Mouse (Mus musculus) CH12.LX (cell line): ENCODE measurements around the gene Fen1. TPM values are rescaled to one million over a fixed set of nuclear protein-coding genes. Genes with fewer than 3 reads are reported as not detected.

Experiments used
- DNase-seq: peaks from one replicate; pipeline ENCODE4 v3.0.0-alpha.2; 2013; ENCODE audit errors: extremely low read depth
- H3K27ac ChIP-seq: 2 replicates; pipeline ENCODE4 v1.5.1; 2012; ENCODE audit warnings: low read depth, mild to moderate bottlenecking, control low read depth, moderate library complexity; ENCODE audit not compliant: insufficient read depth
- H3K27me3 ChIP-seq: replicated peaks from 2 replicates; pipeline ENCODE3; 2012; ENCODE audit warnings: inconsistent platforms
- H3K36me3 ChIP-seq, 2 experiments: replicated peaks in 1 of 2; 2 replicates each; pipeline versions ENCODE3 to v1.6.1; 2012; ENCODE audit warnings: inconsistent platforms in 1 of 2, low read length in 1 of 2, mild to moderate bottlenecking in 1 of 2, mixed read lengths in 1 of 2, moderate library complexity in 1 of 2; ENCODE audit not compliant: control insufficient read depth in 1 of 2, insufficient read depth in 1 of 2
- H3K4me1 ChIP-seq, 2 experiments: 2 replicates each; pipeline ENCODE4 v1.6.1; 2012; ENCODE audit warnings: inconsistent platforms in 1 of 2, moderate library complexity in 1 of 2; ENCODE audit not compliant: insufficient read depth in 2 of 2, control insufficient read depth in 1 of 2
- H3K4me2 ChIP-seq: 2 replicates; pipeline ENCODE4 v1.6.1; 2012; ENCODE audit warnings: low read depth, mild to moderate bottlenecking, control low read depth; ENCODE audit not compliant: poor library complexity, insufficient read depth, severe bottlenecking
- H3K4me3 ChIP-seq, 3 experiments: fragments of 150-350 bp in 1 of 3; sonication (generic) in 1 of 3; replicated peaks in 1 of 3; 2 replicates each; pipeline versions ENCODE3 to v1.5.1; 2011 to 2012; ENCODE audit warnings: low read depth in 2 of 3, low read length in 2 of 3, mild to moderate bottlenecking in 2 of 3, moderate library complexity in 2 of 3, control low read depth in 1 of 3, improper control_type of control experiment in 1 of 3, inconsistent platforms in 1 of 3, mixed read lengths in 1 of 3; ENCODE audit not compliant: poor library complexity in 1 of 3
- H3K79me2 ChIP-seq: replicated peaks from 2 replicates; pipeline ENCODE4 v1.6.1; 2012; ENCODE audit warnings: mild to moderate bottlenecking, moderate library complexity; ENCODE audit not compliant: control insufficient read depth, poor library complexity, insufficient read depth, severe bottlenecking; ENCODE audit errors: extremely low read depth
- H3K9ac ChIP-seq: 2 replicates; pipeline ENCODE4 v1.6.1; 2012; ENCODE audit warnings: low read depth, mild to moderate bottlenecking, control low read depth, moderate library complexity; ENCODE audit not compliant: insufficient read depth
- H3K9me3 ChIP-seq: replicated peaks from 2 replicates; pipeline ENCODE3; 2012; ENCODE audit warnings: low read length, inconsistent platforms, mixed read lengths
- CHD1 ChIP-seq: IDR thresholded peaks from 2 replicates; pipeline ENCODE4 v1.6.1; 2012; ENCODE audit warnings: low read depth, low read length, improper control_type of control experiment, inconsistent platforms
- CHD2 ChIP-seq: IDR thresholded peaks from 2 replicates; pipeline ENCODE4 v1.6.1; 2011; ENCODE audit warnings: low read length, improper control_type of control experiment
- CTCF ChIP-seq, 2 experiments: IDR thresholded peaks in 1 of 2; conservative IDR thresholded peaks in 1 of 2; 2 replicates each; pipeline ENCODE4 v1.5.1; 2011 to 2012; ENCODE audit warnings: low read depth in 2 of 2, low read length in 2 of 2, improper control_type of control experiment in 1 of 2, inconsistent platforms in 1 of 2, mild to moderate bottlenecking in 1 of 2, moderate library complexity in 1 of 2
- ELF1 ChIP-seq: IDR thresholded peaks from 2 replicates; pipeline ENCODE4 v1.6.1; 2014; ENCODE audit warnings: low read depth, mild to moderate bottlenecking, inconsistent platforms, low read length, improper control_type of control experiment
- EP300 ChIP-seq: IDR thresholded peaks from 2 replicates; pipeline ENCODE4 v1.6.1; 2011; ENCODE audit warnings: low read length, improper control_type of control experiment
- GABPA ChIP-seq: IDR thresholded peaks from 2 replicates; pipeline ENCODE4 v1.6.1; 2012; ENCODE audit warnings: low read depth, low read length, improper control_type of control experiment, inconsistent platforms; ENCODE audit not compliant: insufficient replicate concordance
- HCFC1 ChIP-seq: IDR thresholded peaks from 2 replicates; pipeline ENCODE4 v1.6.1; 2012; ENCODE audit warnings: low read depth, mild to moderate bottlenecking, inconsistent platforms, low read length, improper control_type of control experiment
- IRF4 ChIP-seq: IDR thresholded peaks from 2 replicates; pipeline ENCODE4 v1.6.1; 2014; ENCODE audit warnings: low read depth, mild to moderate bottlenecking, inconsistent platforms, low read length, improper control_type of control experiment
- JUN ChIP-seq: IDR thresholded peaks from 2 replicates; pipeline ENCODE4 v1.6.1; 2011; ENCODE audit warnings: low read depth, mild to moderate bottlenecking, low read length, improper control_type of control experiment, moderate library complexity; ENCODE audit not compliant: insufficient read depth
- JUND ChIP-seq: conservative IDR thresholded peaks from 2 replicates; pipeline ENCODE4 v1.6.1; 2011; ENCODE audit warnings: low read depth, low read length, improper control_type of control experiment
- KAT2A ChIP-seq: IDR thresholded peaks from 2 replicates; pipeline ENCODE4 v1.6.1; 2012; ENCODE audit warnings: low read length, improper control_type of control experiment, inconsistent platforms; ENCODE audit not compliant: insufficient replicate concordance
- NELFE ChIP-seq: IDR thresholded peaks from 2 replicates; pipeline ENCODE4 v1.6.1; 2011; ENCODE audit warnings: low read depth, low read length, improper control_type of control experiment
- NRF1 ChIP-seq: IDR thresholded peaks from 2 replicates; pipeline ENCODE4 v1.6.1; 2014; ENCODE audit warnings: low read depth, mild to moderate bottlenecking, inconsistent platforms, low read length, improper control_type of control experiment, moderate library complexity
- POLR2AphosphoS2 ChIP-seq: IDR thresholded peaks from 2 replicates; pipeline ENCODE4 v1.6.1; 2011; ENCODE audit warnings: low read depth, low read length, improper control_type of control experiment
- RAD21 ChIP-seq: IDR thresholded peaks from 2 replicates; pipeline ENCODE4 v1.6.1; 2011; ENCODE audit warnings: low read depth, mild to moderate bottlenecking, low read length, improper control_type of control experiment, moderate library complexity
- RCOR1 ChIP-seq: conservative IDR thresholded peaks from 2 replicates; pipeline ENCODE4 v1.6.1; 2012; ENCODE audit warnings: low read depth, mild to moderate bottlenecking, inconsistent platforms, low read length, improper control_type of control experiment
- SIN3A ChIP-seq: IDR thresholded peaks from 2 replicates; pipeline ENCODE4 v1.6.1; 2012; ENCODE audit warnings: low read length, improper control_type of control experiment, inconsistent platforms
- SMC3 ChIP-seq: IDR thresholded peaks from 2 replicates; pipeline ENCODE4 v1.6.1; 2011; ENCODE audit warnings: low read depth, low read length, improper control_type of control experiment
- UBTF ChIP-seq: IDR thresholded peaks from 2 replicates; pipeline ENCODE4 v1.6.1; 2012; ENCODE audit warnings: low read depth, mild to moderate bottlenecking, inconsistent platforms, low read length, improper control_type of control experiment, moderate library complexity
- USF1 ChIP-seq: IDR thresholded peaks from 2 replicates; pipeline ENCODE4 v1.6.1; 2014; ENCODE audit warnings: low read depth, mild to moderate bottlenecking, inconsistent platforms, low read length, improper control_type of control experiment
- USF2 ChIP-seq: conservative IDR thresholded peaks from 2 replicates; pipeline ENCODE4 v1.6.1; 2011; ENCODE audit warnings: low read depth, low read length, improper control_type of control experiment
- ZMIZ1 ChIP-seq: IDR thresholded peaks from 2 replicates; pipeline ENCODE4 v1.6.1; 2012; ENCODE audit warnings: low read depth, mild to moderate bottlenecking, inconsistent platforms, low read length, improper control_type of control experiment
- ZNF384 ChIP-seq: IDR thresholded peaks from 2 replicates; pipeline ENCODE4 v1.6.1; 2012; ENCODE audit warnings: low read depth, low read length, improper control_type of control experiment, inconsistent platforms
- dilution Hi-C: fragments of 300-500 bp; cut with MboI; formaldehyde crosslinking; loops from 2 replicates; pipeline ENCODE4 v1.14.3; 2020; ENCODE audit warnings: low sequenced_read_pairs; ENCODE audit not compliant: extremely low pct_unique_long_range_greater_than_20kb, extremely low pct_ligation_motif_present
- in situ Hi-C: fragments of 300-500 bp; cut with MboI; formaldehyde crosslinking; loops from 3 replicates; pipeline ENCODE4 v1.14.3; 2019; ENCODE audit warnings: low sequenced_read_pairs, low pct_ligation_motif_present, low pct_unique_long_range_greater_than_20kb, mixed read lengths
- polyA plus RNA-seq: library from polyadenylated mRNA; unstranded; fragments of >175 nt; gene quantifications from 2 replicates; pipeline ENCODE4 v1.2.1, GENCODE M21; 2012; ENCODE audit warnings: low read depth; ENCODE audit not compliant: insufficient read length
- total RNA-seq, 2 experiments: library from RNA; depleted of rRNA; stranded (reverse); fragments of 300-350 nt in 1 of 2; fragments of >200 nt in 1 of 2; gene quantifications; 2 replicates each; pipeline ENCODE4 v1.2.3; 2012 to 2014

Gene Fen1
- total and polyA plus RNA-seq, 3 experiments: 111 to 156 (median 125) TPM

DNA sequence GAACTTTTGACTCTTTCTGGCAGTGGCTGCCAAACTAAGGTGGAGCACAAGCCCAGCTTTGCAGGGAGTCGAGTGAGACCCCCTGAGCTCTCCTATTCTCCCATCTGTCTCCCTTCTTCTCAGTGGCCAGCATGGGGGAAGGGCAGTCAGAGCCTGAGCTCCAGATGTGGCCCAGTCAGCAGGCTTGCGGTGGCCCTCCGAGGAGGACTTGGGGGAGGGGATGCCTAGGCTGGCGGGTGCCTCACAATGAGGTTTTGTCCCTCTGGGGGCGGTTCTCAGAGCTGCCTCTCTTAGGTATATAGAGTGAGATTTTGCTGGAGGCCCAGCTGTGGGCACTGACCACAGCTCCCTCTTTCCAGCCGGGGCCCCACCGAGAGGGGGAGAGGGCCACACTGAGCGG lies 38.9 kb upstream of the Fen1 start:
- H3K4me2 ChIP-seq: no peak overlapping the region
- no peaks in the 10 kb centered on the region for H3K9me3 ChIP-seq
- dilution Hi-C loops: no loop called here
- TF ChIP-seq CHD2: no peak
- TF ChIP-seq ZNF384: no peak
- TF ChIP-seq NRF1: no peak
- TF ChIP-seq JUND: no peak
- TF ChIP-seq USF2: no peak
- no peak for TF ChIP-seq USF1
- no peak for TF ChIP-seq ZMIZ1
- H3K4me3 ChIP-seq: no peak overlapping the region
- H3K4me1 ChIP-seq: peaks cover 8 to 20% of the 10 kb centered on the region in 2 experiments; a peak in 3 of 4 replicates
- no peak for DNase-seq
- H3K79me2 ChIP-seq: no peaks in the 10 kb centered on the region
- no peak overlapping the region for H3K27ac ChIP-seq
- H3K36me3 ChIP-seq: no peaks in the 10 kb centered on the region
- no peak overlapping the region for H3K9ac ChIP-seq
- peaks cover 59% of the 10 kb centered on the region for H3K27me3 ChIP-seq
- in situ Hi-C loops: no loop called here

- Histone ChIP-seq H3K4me3 (peak within 1 kb of the TSS in 1 of 3 experiments; percentile 41), H3K4me2 (peak within 1 kb of the TSS; percentile 27; the same call in 1 of the 2 replicates), H3K36me3 (no peaks in the 10 kb centered on the region), H3K27ac (no peak within 1 kb of the TSS), H3K9ac (no peak within 1 kb of the TSS), H3K79me2 (no peaks in the 10 kb centered on the region), H3K4me1 (peaks cover 0 to 3% of the 10 kb centered on the region in 2 experiments; a peak in 2 of 4 replicates), H3K9me3 (no peaks in the 10 kb centered on the region), H3K27me3 (peaks cover 61% of the 10 kb centered on the region)
- in situ Hi-C loops (no loop called here), dilution Hi-C loops (no loop called here)
- TF ChIP-seq SMC3: peak; percentile 36
- TF ChIP-seq CHD2: no peak
- peak in 1 of 2 experiments; percentile 99; a peak in 2 of 4 replicates for TF ChIP-seq CTCF (conservative IDR thresholded peaks at IDR 0.05 in 1 of 2, IDR thresholded peaks at IDR 0.05 in 1 of 2; ENCODE audit: low read depth in 2 of 2, low read length in 2 of 2)
- DNase-seq: no peak
Observed at GRCm38 (mm10) chr19:10240654-10241305, 36.8 kb upstream of the Fen1 start, which contains the start of gene Myrf. TSS of gene Myrf (minus strand) at chr19:10240748.

GRCm38 (mm10) chr19:10239975-10240653 lies 36.1 kb upstream of the Fen1 start:
- no peak overlapping the region for H3K27ac ChIP-seq
- DNase-seq: no peak
- in situ Hi-C loops: no loop called here
- no peaks in the 10 kb centered on the region for H3K36me3 ChIP-seq
- H3K79me2 ChIP-seq: no peaks in the 10 kb centered on the region
- peak overlapping the region; percentile 27; the same call in 1 of the 2 replicates for H3K4me2 ChIP-seq
- H3K4me3 ChIP-seq: peak overlapping the region in 1 of 3 experiments; percentile 41
- H3K9me3 ChIP-seq: no peaks in the 10 kb centered on the region
- H3K4me1 ChIP-seq: peaks cover 0 to 3% of the 10 kb centered on the region in 2 experiments; a peak in 2 of 4 replicates
- dilution Hi-C loops: no loop called here
- H3K27me3 ChIP-seq: peaks cover 64% of the 10 kb centered on the region
- H3K9ac ChIP-seq: no peak overlapping the region
- TF ChIP-seq CHD1 (no peak), IRF4 (no peak), EP300 (no peak), UBTF (no peak), USF2 (no peak), CTCF (conservative IDR thresholded peaks at IDR 0.05 in 1 of 2, IDR thresholded peaks at IDR 0.05 in 1 of 2; ENCODE audit: low read depth in 2 of 2, low read length in 2 of 2) (no peak), CHD2 (no peak), NELFE (no peak), GABPA (no peak), KAT2A (no peak), ELF1 (no peak), RAD21 (no peak), HCFC1 (no peak), POLR2AphosphoS2 (no peak), JUN (no peak), NRF1 (no peak), RCOR1 (no peak), SIN3A (no peak)
